Comparison of ENCODE assay signal across 10 mouse cellular contexts in genomic region chr2:32990167-32990832, GRCm38 (mm10). TPM values are rescaled to one million over a fixed set of nuclear protein-coding genes. Genes with fewer than 3 reads are reported as not detected.
A peak's percentile ranks its signal among the peaks of the same experiment; 100 is the strongest.
DNase-seq lines count a peak whose midpoint lies in the region; ATAC-seq and TF ChIP-seq lines count a peak whose summit lies in the region.
"Had no signal": no experiment of that assay in that cellular context is flagged by ENCODE, and none has a peak within 500 bp of the region (broad histone marks: within the 10 kb centered on the region; RNA-seq: fewer than 3 reads in every experiment).

No protein-coding gene starts in this region.

- H3K4me2 ChIP-seq in embryonic facial prominence, embryonic 11.5 days (ENCODE audit: low read depth, low read length) = no peak overlapping the region
- no peak overlapping the region for H3K4me2 ChIP-seq in lung, postnatal 0 days (replicated peaks; ENCODE audit: low read depth, low read length)
- H3K4me2 ChIP-seq: limb, embryonic 13.5 days had no signal

- H3K9me3 ChIP-seq in embryonic facial prominence, embryonic 11.5 days (replicated peaks; ENCODE audit: control insufficient read depth, low read length) = no peaks in the 10 kb centered on the region
- no peaks in the 10 kb centered on the region for H3K9me3 ChIP-seq in embryonic facial prominence, embryonic 10.5 days
- H3K9me3 ChIP-seq in lung, postnatal 0 days (ENCODE audit: low read length) = no peaks in the 10 kb centered on the region
- no peaks in the 10 kb centered on the region for H3K9me3 ChIP-seq in hindbrain, embryonic 10.5 days
- H3K9me3 ChIP-seq: limb, embryonic 13.5 days had no signal

- TF ChIP-seq POLR2A in lung, adult 2 months (IDR thresholded peaks at IDR 0.05; ENCODE audit: borderline replicate concordance, extremely low read depth, low read depth, low read length) = no peak

- H3K4me1 ChIP-seq in embryonic facial prominence, embryonic 11.5 days (ENCODE audit: control insufficient read depth, insufficient read depth, low read length) = no peaks in the 10 kb centered on the region
- peaks cover 7% of the 10 kb centered on the region for H3K4me1 ChIP-seq in embryonic facial prominence, embryonic 10.5 days
- H3K4me1 ChIP-seq in lung, postnatal 0 days (ENCODE audit: insufficient read depth, low read depth, low read length) = no peaks in the 10 kb centered on the region
- no peaks in the 10 kb centered on the region for H3K4me1 ChIP-seq in lung, adult 2 months (ENCODE audit: control insufficient read depth, insufficient read depth, low read length)
- peaks cover 3% of the 10 kb centered on the region; the same call in 1 of the 2 replicates for H3K4me1 ChIP-seq in hindbrain, embryonic 10.5 days (replicated peaks)
- H3K4me1 ChIP-seq: limb, embryonic 13.5 days had no signal

- no peak overlapping the region for H3K9ac ChIP-seq in embryonic facial prominence, embryonic 11.5 days (replicated peaks; ENCODE audit: low read length)
- H3K9ac ChIP-seq in lung, postnatal 0 days (replicated peaks; ENCODE audit: low read depth) = no peak overlapping the region
- H3K9ac ChIP-seq: limb, embryonic 13.5 days had no signal

- H3K27me3 ChIP-seq in embryonic facial prominence, embryonic 11.5 days (ENCODE audit: control insufficient read depth, insufficient read depth, low read length) = no peaks in the 10 kb centered on the region
- no peaks in the 10 kb centered on the region for H3K27me3 ChIP-seq in embryonic facial prominence, embryonic 10.5 days (replicated peaks; ENCODE audit: low read depth, poor library complexity, severe bottlenecking)
- no peaks in the 10 kb centered on the region for H3K27me3 ChIP-seq in lung, postnatal 0 days (replicated peaks; ENCODE audit: insufficient read depth, low read length)
- H3K27me3 ChIP-seq in hindbrain, embryonic 10.5 days (ENCODE audit: insufficient read depth, poor library complexity, severe bottlenecking) = no peaks in the 10 kb centered on the region
- H3K27me3 ChIP-seq: limb, embryonic 13.5 days had no signal

- peak; percentile 43 for DNase-seq in embryonic facial prominence, embryonic 11.5 days (ENCODE audit: low spot score)
- DNase-seq in embryonic facial prominence, embryonic 10.5 days (ENCODE audit: low spot score) = no peak
- no peak for DNase-seq in lung, postnatal 0 days (ENCODE audit: low spot score)
- no peak for DNase-seq in lung, adult 2 months
- peak; percentile 59 for DNase-seq in NIH3T3 (ENCODE audit: low read depth)
- peak; percentile 48 for DNase-seq in retina, postnatal 1 day
- no peak for DNase-seq in cerebellum, adult 11 months
- no peak for DNase-seq in hindbrain, embryonic 10.5 days (ENCODE audit: low spot score)
- DNase-seq: heart, postnatal 10 days had no signal

- H3K36me3 ChIP-seq in embryonic facial prominence, embryonic 11.5 days (replicated peaks; ENCODE audit: control insufficient read depth, insufficient read depth, low read depth, low read length) = no peaks in the 10 kb centered on the region
- H3K36me3 ChIP-seq in embryonic facial prominence, embryonic 10.5 days (replicated peaks) = no peaks in the 10 kb centered on the region
- no peaks in the 10 kb centered on the region for H3K36me3 ChIP-seq in lung, postnatal 0 days (ENCODE audit: insufficient read depth, low read length)
- no peaks in the 10 kb centered on the region for H3K36me3 ChIP-seq in hindbrain, embryonic 10.5 days
- H3K36me3 ChIP-seq: limb, embryonic 13.5 days had no signal

- WGBS in embryonic facial prominence, embryonic 11.5 days = 53% methylated on average over 13 of the region's 13 CpGs
- WGBS in embryonic facial prominence, embryonic 10.5 days = 56% methylated on average over 13 of the region's 13 CpGs
- 62% methylated on average over 13 of the region's 13 CpGs for WGBS in lung, postnatal 0 days
- WGBS in lung, adult 2 months = 71% methylated on average over 13 of the region's 13 CpGs
- 52% methylated on average over 13 of the region's 13 CpGs for WGBS in hindbrain, embryonic 10.5 days

- H3K27ac ChIP-seq in embryonic facial prominence, embryonic 11.5 days (replicated peaks; ENCODE audit: low read depth, low read length) = no peak overlapping the region
- no peak overlapping the region for H3K27ac ChIP-seq in embryonic facial prominence, embryonic 10.5 days (replicated peaks)
- H3K27ac ChIP-seq in lung, postnatal 0 days (ENCODE audit: low read length) = no peak overlapping the region
- no peak overlapping the region for H3K27ac ChIP-seq in hindbrain, embryonic 10.5 days
- H3K27ac ChIP-seq: limb, embryonic 13.5 days had no signal

- H3K4me3 ChIP-seq in embryonic facial prominence, embryonic 11.5 days (ENCODE audit: low read depth, low read length) = no peak overlapping the region
- H3K4me3 ChIP-seq in embryonic facial prominence, embryonic 10.5 days = no peak overlapping the region
- no peak overlapping the region for H3K4me3 ChIP-seq in lung, postnatal 0 days (ENCODE audit: low read depth, low read length)
- H3K4me3 ChIP-seq in lung, adult 2 months (replicated peaks; ENCODE audit: extremely low read depth, low read depth, low read length) = no peak overlapping the region
- H3K4me3 ChIP-seq in hindbrain, embryonic 10.5 days = no peak overlapping the region
- H3K4me3 ChIP-seq: limb, embryonic 13.5 days had no signal

- TF ChIP-seq CTCF in lung, postnatal 0 days (IDR thresholded peaks at IDR 0.05) = peak; percentile 72
- TF ChIP-seq CTCF in lung, adult 2 months (IDR thresholded peaks at IDR 0.05; ENCODE audit: insufficient read depth, low read length) = no peak

- TF ChIP-seq EP300 in lung, postnatal 0 days (IDR thresholded peaks at IDR 0.05) = no peak

- no peak for ATAC-seq in embryonic facial prominence, embryonic 11.5 days (replicated peaks; ENCODE audit: insufficient number of reproducible peaks, low FRiP score, low TSS enrichment, low read depth)
- no peak for ATAC-seq in lung, postnatal 0 days

RNA-seq across cellular contexts. Expression of gene Slc2a8, which starts 8.4 kb away (rescaled TPM):
- polyA plus RNA-seq in embryonic facial prominence, embryonic 11.5 days (2014; fragmentation: Nextera tagmentation; extraction: Ambion mirVana) = 10.1 and 10.8 TPM in 2 replicates
- polyA plus RNA-seq in embryonic facial prominence, embryonic 10.5 days (2016; fragmentation: Nextera tagmentation; extraction: Ambion mirVana) = 19.7 and 21.5 TPM in 2 replicates
- 19.5 and 20.1 TPM in 2 replicates for polyA plus RNA-seq in lung, postnatal 0 days (2015; fragmentation: Nextera tagmentation; extraction: Ambion mirVana)
- 48.4 and 65.1 TPM in 2 replicates for polyA plus RNA-seq in lung, adult 2 months (2012; rRNA removed)
- polyA plus RNA-seq in hindbrain, embryonic 10.5 days (2016; fragmentation: Nextera tagmentation; extraction: Ambion mirVana) = 21.3 and 27.4 TPM in 2 replicates

RNA-seq across cellular contexts. Expression of gene Lrsam1, which starts 28.9 kb away (rescaled TPM):
- 5.2 and 6.5 TPM in 2 replicates for polyA plus RNA-seq in embryonic facial prominence, embryonic 11.5 days (2014; fragmentation: Nextera tagmentation; extraction: Ambion mirVana)
- polyA plus RNA-seq in embryonic facial prominence, embryonic 10.5 days (2016; fragmentation: Nextera tagmentation; extraction: Ambion mirVana) = 7.8 and 8.9 TPM in 2 replicates
- 5.8 and 6.3 TPM in 2 replicates for polyA plus RNA-seq in lung, postnatal 0 days (2015; fragmentation: Nextera tagmentation; extraction: Ambion mirVana)
- polyA plus RNA-seq in lung, adult 2 months (2012; rRNA removed) = 17.4 and 18.4 TPM in 2 replicates
- 11.5 TPM in 2 replicates for polyA plus RNA-seq in hindbrain, embryonic 10.5 days (2016; fragmentation: Nextera tagmentation; extraction: Ambion mirVana)

RNA-seq across cellular contexts. Expression of gene Rpl12, which starts 28.9 kb away (rescaled TPM):
- 162 and 191 TPM in 2 replicates for polyA plus RNA-seq in embryonic facial prominence, embryonic 11.5 days (2014; fragmentation: Nextera tagmentation; extraction: Ambion mirVana)
- polyA plus RNA-seq in embryonic facial prominence, embryonic 10.5 days (2016; fragmentation: Nextera tagmentation; extraction: Ambion mirVana) = 196 and 200 TPM in 2 replicates
- polyA plus RNA-seq in lung, postnatal 0 days (2015; fragmentation: Nextera tagmentation; extraction: Ambion mirVana) = 78.4 and 82.5 TPM in 2 replicates
- 190 and 241 TPM in 2 replicates for polyA plus RNA-seq in lung, adult 2 months (2012; rRNA removed)
- polyA plus RNA-seq in hindbrain, embryonic 10.5 days (2016; fragmentation: Nextera tagmentation; extraction: Ambion mirVana) = 131 and 166 TPM in 2 replicates

Comparison
In these comparisons a context has a peak if more than half of its experiments do, and no peak if none do; other contexts are left out.
1. DNase-seq: peak in embryonic facial prominence, embryonic 11.5 days (single experiment), NIH3T3 (single experiment) and retina, postnatal 1 day (single experiment); none in embryonic facial prominence, embryonic 10.5 days (single experiment), lung, postnatal 0 days (single experiment), lung, adult 2 months (single experiment), cerebellum, adult 11 months (single experiment) and hindbrain, embryonic 10.5 days (single experiment).